Mouse (Mus musculus) megakaryocyte, embryonic 14.5 days (primary cell): Measurements from ENCODE around the gene Abhd4. TPM values are rescaled to one million over a fixed set of nuclear protein-coding genes. Genes with fewer than 3 reads are reported as not detected.

Source experiments
- H3K27me3 ChIP-seq: replicated peaks from 2 replicates; pipeline ENCODE3; 2012; ENCODE audit warnings: inconsistent platforms
- H3K36me3 ChIP-seq: replicated peaks from 2 replicates; pipeline ENCODE3; 2012; ENCODE audit warnings: low read length, inconsistent platforms, mixed read lengths
- H3K4me1 ChIP-seq: 2 replicates; pipeline ENCODE4 v1.6.1; 2012; ENCODE audit warnings: inconsistent platforms
- H3K4me3 ChIP-seq: replicated peaks from 2 replicates; pipeline ENCODE3; 2012; ENCODE audit warnings: moderate library complexity, mild to moderate bottlenecking, inconsistent platforms
- H3K9me3 ChIP-seq: 2 replicates; pipeline ENCODE4 v1.6.1; 2012; ENCODE audit warnings: inconsistent platforms
- FLI1 ChIP-seq: IDR thresholded peaks from 2 replicates; pipeline ENCODE4 v1.6.1; 2012; ENCODE audit warnings: low read length, inconsistent platforms, mixed read lengths
- GATA1 ChIP-seq: IDR thresholded peaks from 3 replicates; pipeline ENCODE4 v1.6.1; 2012; ENCODE audit warnings: mixed read lengths, low read length, inconsistent platforms, borderline replicate concordance
- polyA plus RNA-seq: library from polyadenylated mRNA; stranded (reverse); fragments of >175 nt; gene quantifications from 2 replicates; pipeline ENCODE4 v1.2.3, GENCODE M21; 2012; ENCODE audit warnings: low replicate concordance; ENCODE audit not compliant: insufficient read depth

Abhd4 gene
- polyA plus RNA-seq, 1 experiment = 17.3 TPM

DNA sequence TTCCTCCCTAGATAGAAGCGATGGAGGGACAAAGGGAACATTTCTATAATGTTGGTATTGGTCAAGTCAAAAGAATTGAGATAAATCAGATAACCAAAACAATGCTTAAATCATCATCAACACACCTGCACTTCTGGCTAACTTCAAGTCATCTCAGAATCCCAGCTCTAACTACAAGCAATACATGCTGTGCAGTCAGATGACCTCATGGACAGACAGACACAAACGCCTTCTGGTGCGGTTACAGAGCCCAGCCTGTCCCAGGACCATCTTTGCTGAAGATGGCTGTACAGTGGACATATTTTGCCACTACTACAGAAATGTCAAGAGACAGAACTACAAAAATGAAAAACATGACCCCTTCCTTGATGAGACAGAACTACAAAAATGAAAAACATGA lies 16.4 kb downstream of the Abhd4 start:
- peaks cover 51% of the 10 kb centered on the region for H3K36me3 ChIP-seq
- no peaks in the 10 kb centered on the region for H3K9me3 ChIP-seq
- no peak overlapping the region for H3K4me3 ChIP-seq
- TF ChIP-seq FLI1 = no peak
- TF ChIP-seq GATA1 = no peak
- H3K4me1 ChIP-seq = no peaks in the 10 kb centered on the region
- H3K27me3 ChIP-seq = no peaks in the 10 kb centered on the region

DNA sequence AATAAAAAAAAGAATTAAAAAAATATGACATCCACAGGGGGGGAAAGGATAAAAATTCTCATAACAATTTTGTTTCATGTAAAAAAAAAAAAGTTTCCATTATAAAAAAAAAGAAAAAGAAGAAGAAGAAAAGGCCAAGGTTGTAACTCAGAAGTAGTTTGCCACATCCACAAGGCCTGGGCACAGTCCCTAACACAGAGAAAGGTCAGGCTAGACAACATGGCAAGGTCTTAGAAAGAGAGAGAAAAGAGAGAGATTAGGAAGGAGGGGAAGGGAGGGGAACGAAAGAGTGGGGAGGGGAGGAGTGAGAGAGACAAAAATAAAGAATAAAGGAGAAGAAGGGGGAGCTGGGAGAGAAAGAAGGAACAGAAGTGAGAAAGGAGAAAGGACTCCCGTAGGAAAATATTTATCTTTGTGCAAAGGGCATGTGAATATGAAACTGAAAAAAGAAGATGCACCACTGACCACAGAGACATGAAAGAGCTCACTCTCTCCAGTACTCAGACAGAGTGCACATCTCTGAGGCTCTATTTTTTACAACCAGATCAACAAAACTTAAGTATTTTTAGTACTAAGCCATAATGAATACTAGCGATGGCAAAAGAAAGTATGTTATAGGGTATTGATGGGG lies 18.1 kb downstream of the Abhd4 start:
- H3K9me3 ChIP-seq = no peaks in the 10 kb centered on the region

DNA sequence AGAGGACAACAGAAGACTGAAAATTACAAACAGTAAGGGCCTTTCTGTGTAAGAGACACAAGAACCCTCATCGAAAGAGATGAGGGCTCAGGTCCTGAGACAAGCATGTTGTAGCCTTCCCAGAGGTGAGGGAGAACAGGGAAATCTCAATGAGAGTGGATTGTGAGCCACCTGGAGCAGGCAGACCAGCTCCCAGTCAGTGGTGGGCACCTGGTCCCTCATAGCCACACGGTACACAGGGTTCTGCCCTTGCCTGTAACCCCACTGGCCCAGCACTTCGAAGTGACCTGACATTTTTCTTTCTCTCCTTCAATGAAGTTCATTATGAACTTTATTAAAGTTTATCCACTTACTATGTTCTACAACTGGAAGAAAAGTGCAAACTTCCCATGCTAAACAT lies 18.7 kb downstream of the Abhd4 start:
- H3K4me3 ChIP-seq = no peak overlapping the region
- no peaks in the 10 kb centered on the region for H3K9me3 ChIP-seq
- peaks cover 28% of the 10 kb centered on the region for H3K36me3 ChIP-seq
- H3K4me1 ChIP-seq = no peaks in the 10 kb centered on the region
- peaks cover 2% of the 10 kb centered on the region for H3K27me3 ChIP-seq
- TF ChIP-seq GATA1 (no peak), FLI1 (no peak)

More for the DNA sequence above, 18.1 kb downstream of the Abhd4 start:
- TF ChIP-seq FLI1 (no peak), GATA1 (no peak)
- peaks cover 2% of the 10 kb centered on the region for H3K27me3 ChIP-seq
- no peak overlapping the region for H3K4me3 ChIP-seq
- peaks cover 34% of the 10 kb centered on the region for H3K36me3 ChIP-seq
- H3K4me1 ChIP-seq = no peaks in the 10 kb centered on the region

DNA sequence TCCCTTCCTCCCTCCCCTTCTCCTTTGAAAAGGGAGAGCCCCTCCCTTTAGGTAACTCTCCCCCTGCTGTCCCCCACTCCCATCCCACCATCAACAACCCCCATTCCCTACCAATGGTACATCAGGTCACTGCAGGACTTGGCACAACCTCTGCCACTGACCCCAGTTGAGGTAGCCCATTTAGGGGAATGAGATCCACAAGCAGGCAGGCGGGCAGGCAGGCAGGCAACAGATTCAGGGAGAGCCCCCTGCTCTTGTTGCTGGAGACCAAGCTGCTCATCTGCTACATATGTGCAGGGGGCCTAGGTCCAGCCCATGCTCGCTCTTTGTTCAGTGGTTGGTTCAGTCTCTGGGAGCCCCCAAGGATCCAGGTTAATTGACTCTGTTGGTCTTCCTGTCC lies 22.5 kb downstream of the Abhd4 start:
- Histone ChIP-seq H3K36me3 (no peaks in the 10 kb centered on the region), H3K27me3 (peaks cover 3% of the 10 kb centered on the region), H3K9me3 (no peaks in the 10 kb centered on the region), H3K4me1 (no peaks in the 10 kb centered on the region), H3K4me3 (no peak overlapping the region)
- TF ChIP-seq FLI1 (no peak), GATA1 (no peak)

DNA sequence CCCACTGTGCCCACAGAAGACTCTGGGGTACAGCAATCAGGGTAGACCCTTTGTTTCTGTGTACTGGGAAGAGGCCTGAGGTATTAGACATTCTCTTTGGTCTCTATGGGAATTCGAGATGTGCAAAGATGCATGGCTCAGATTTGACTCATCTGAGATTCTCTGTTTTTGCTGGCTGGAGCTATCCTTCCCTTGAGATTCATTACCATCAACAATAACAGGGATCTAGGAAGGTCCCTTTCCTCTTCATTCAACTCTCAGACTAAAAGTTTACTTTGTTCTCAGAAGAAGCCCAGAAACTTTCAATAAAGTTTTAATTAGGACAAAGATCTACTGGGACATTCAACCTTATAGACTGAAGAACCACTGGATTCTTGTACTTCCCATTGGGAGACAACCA lies 30.9 kb downstream of the Abhd4 start, which contains the start of gene Olfr49:
Gene Olfr49, minus strand, starts transcription at position 101 of the 400 bp plus-strand sequence.
- no peaks in the 10 kb centered on the region for H3K9me3 ChIP-seq
- no peak within 1 kb of the TSS for H3K4me3 ChIP-seq
- H3K36me3 ChIP-seq = no peaks in the 10 kb centered on the region
- H3K4me1 ChIP-seq = no peaks in the 10 kb centered on the region
- TF ChIP-seq FLI1 (no peak), GATA1 (no peak)
- peaks cover 18% of the 10 kb centered on the region for H3K27me3 ChIP-seq

DNA sequence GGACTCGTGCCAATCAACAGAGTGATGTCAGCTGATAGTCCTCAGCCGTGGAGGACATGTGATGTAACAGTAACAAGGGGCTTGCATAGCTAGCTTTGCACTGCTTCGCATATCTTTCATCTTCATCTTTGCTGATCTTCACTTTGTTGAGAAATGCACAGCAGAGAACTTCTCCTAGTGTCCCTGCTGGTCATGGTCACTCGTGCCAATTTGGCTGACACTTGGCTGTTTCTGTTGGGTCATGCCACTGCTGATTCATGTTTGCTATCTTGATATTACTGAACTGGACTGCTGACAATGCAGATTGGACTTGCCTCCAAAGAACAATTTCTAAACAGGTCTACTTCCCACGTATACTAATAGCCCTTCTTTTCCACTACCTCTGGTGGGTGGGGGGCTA lies 46.1 kb downstream of the Abhd4 start:
- H3K4me1 ChIP-seq = peaks cover 10% of the 10 kb centered on the region
- no peaks in the 10 kb centered on the region for H3K27me3 ChIP-seq
- no peak for TF ChIP-seq FLI1
- TF ChIP-seq GATA1 = no peak
- no peaks in the 10 kb centered on the region for H3K9me3 ChIP-seq
- H3K4me3 ChIP-seq = peak overlapping the region; percentile 48
- no peaks in the 10 kb centered on the region for H3K36me3 ChIP-seq

DNA sequence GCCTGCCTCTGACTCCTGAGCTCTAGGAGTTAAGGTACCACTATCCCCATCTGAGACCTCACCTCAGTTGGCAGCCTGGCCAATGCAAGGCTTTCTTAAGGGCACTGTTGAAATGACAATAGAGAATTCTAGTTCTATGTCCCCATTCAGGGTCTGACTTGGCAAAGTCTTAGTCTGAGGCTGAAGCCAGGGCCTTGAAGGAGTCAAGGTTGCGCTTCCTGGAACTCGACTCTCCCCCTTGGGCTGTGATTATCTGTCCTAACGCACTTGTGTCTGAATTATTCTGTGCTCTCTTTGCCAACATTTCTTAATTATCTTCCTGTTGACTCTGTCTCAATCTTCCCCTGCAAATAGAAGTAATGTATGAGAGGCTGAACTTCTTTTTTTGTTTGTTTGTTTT lies 46.7 kb downstream of the Abhd4 start:
- no peak for TF ChIP-seq FLI1
- TF ChIP-seq GATA1 = no peak
- peaks cover 10% of the 10 kb centered on the region for H3K4me1 ChIP-seq
- no peak overlapping the region for H3K4me3 ChIP-seq
- H3K9me3 ChIP-seq = no peaks in the 10 kb centered on the region
- no peaks in the 10 kb centered on the region for H3K36me3 ChIP-seq
- H3K27me3 ChIP-seq = no peaks in the 10 kb centered on the region

DNA sequence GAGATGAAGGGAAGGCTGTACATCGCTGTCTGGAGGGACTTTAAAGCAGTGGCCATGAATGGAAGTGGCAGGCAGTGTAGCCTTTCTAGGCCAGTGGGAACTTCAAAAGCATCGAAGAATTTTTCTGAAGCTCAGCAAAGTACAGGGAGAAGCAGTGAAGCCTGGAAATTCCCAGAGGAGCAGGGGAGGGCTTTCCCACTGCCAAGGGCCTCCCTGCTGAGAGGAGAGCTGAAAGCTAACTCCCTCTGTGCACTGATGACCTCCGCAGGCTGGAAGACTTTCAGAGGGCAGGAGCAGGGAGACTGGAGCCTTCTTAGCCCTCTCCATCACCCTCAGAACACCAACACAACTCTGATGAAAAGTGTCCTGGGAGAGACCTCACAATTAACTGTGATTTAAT lies 57.8 kb downstream of the Abhd4 start:
- TF ChIP-seq FLI1 (no peak), GATA1 (no peak)
- H3K4me3 ChIP-seq = no peak overlapping the region
- no peaks in the 10 kb centered on the region for H3K9me3 ChIP-seq
- H3K4me1 ChIP-seq = no peaks in the 10 kb centered on the region
- H3K36me3 ChIP-seq = no peaks in the 10 kb centered on the region
- H3K27me3 ChIP-seq = peaks cover 4% of the 10 kb centered on the region

Other genes with a start within 250 kb of the Abhd4 start
- gene Dad1, start 84 bp upstream of the Abhd4 start, polyA plus RNA-seq = 15.0 and 54.8 TPM in 2 replicates
- gene Olfr49, start 30.8 kb downstream of the Abhd4 start, polyA plus RNA-seq = not detected in 2 replicates
- 42.4 and 55.2 TPM in 2 replicates for gene Oxa1l, start 106.6 kb downstream of the Abhd4 start, polyA plus RNA-seq
- 1.6 TPM in 1 of 2 replicates, not detected in the other for gene Slc7a7, start 163.6 kb downstream of the Abhd4 start, polyA plus RNA-seq
- gene Mrpl52, start 172.7 kb downstream of the Abhd4 start, polyA plus RNA-seq = 822 and 954 TPM in 2 replicates
- gene Mmp14, start 177.4 kb downstream of the Abhd4 start, polyA plus RNA-seq = 2.3 and 20.3 TPM in 2 replicates
- 312 and 469 TPM in 2 replicates for gene Lrp10, start 209.9 kb downstream of the Abhd4 start, polyA plus RNA-seq
- 0.30 and 2.1 TPM in 2 replicates for gene Rem2, start 221.9 kb downstream of the Abhd4 start, polyA plus RNA-seq